Mouse (Mus musculus) c-Kit-negative CD71-positive TER-119-positive erythroid progenitor cells, embryonic 14.5 days (primary cell): Measurements from ENCODE around the gene Olfr536.
"Not testable (repeated sequence)": the region's sequence is repeated elsewhere in the genome, so short reads cannot be mapped to it uniquely, and the experiment has no call there.

Experiments used
- DNase-seq: peaks from one replicate; pipeline ENCODE4 v3.0.0-alpha.2; 2013; ENCODE audit warnings: low read depth, low spot score

The Olfr536 gene

DNA sequence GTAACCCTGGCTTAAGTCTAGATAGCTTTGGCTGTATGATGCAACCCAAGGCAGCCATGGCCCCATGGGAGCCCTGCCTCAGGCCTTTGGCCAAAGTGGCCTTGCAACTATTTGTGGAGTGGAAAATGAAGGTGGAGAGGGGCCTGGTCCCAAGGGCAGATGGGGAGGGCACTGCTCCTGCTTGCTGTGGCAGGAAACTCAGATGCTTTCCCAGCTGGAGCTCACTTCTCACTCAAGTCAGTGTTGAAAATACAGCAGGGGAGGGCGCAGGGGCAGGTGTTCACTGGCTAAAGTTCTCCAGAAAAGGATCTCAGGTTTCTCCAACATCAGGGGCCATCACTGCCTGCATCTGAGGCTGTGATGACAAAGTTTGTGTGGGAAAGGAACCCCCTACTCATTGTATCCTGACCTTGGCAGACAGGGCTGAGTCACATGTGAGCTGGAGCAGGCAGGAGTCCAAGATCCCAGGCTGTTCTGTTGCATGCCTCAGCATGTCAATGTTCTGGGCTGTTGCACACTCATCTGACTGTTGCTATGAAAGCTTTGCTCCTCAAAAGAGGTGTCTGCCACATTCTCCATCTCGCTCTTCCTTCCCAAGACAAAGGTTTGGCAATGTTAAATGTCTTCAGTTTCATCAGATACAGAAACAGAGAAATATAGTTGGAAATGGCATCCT lies at the start of gene Olfr536:
TSS of gene Olfr536 (minus strand) at position 51 of the 676 bp plus-strand sequence.
- DNase-seq: not testable (repeated sequence)

DNA sequence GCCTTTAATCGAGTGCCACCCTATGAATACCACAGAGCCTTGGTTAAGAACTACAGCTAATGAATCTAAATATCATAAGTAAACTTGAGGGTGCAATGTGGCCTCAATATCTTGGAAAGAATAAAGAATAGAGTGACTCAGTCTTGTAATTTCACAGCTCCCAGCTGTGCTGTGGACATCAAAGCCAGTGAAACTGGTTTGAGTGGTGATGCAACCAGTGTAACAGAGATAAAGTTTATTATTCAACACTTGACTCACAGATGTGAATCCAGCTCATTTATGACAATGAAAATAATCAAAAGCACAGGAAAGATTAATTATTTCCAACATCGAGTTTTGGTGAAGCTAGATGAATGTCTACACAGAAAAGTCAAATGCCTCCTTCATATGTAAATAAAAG lies 32.5 kb upstream of the Olfr536 start:
- no peak for DNase-seq

DNA sequence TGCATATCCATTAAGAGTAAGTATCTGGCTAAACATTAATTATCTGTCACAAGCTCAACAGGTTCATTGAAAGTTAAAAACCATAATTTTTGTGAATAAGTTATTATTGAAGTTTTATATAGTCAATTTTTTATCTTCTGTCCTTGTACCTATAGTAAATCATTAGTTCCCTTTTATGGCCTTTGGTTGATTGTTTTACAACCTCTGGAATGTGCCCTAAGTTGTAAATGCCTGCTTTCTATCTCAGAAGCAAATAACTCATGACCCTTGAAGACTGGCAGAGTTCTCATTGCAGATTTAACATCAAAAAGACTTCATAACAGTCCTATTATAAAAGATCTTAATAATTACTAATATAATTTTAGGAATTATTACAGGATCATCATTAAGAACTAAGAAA lies 12.5 kb downstream of the Olfr536 start:
- no peak for DNase-seq

DNA sequence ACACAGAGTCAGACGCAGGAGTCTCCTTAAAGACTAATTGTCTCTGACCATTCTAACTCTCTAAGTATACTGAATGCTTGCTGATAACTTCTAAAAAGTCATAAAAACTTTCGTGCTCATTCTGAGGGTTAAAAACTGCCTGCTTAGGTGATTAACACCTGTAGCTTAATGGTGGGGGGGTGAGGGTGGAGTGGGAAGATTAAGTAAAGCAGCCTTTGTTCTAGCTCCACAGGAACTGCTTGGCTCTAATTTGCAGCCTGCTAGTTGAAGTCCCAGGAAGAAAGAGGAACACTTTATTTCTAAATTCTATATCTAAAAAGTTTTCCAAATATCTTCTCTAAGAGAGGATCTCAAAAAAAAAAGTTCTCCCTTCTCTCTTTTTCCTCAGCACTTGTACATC lies 13.0 kb downstream of the Olfr536 start:
- no peak for DNase-seq

DNA sequence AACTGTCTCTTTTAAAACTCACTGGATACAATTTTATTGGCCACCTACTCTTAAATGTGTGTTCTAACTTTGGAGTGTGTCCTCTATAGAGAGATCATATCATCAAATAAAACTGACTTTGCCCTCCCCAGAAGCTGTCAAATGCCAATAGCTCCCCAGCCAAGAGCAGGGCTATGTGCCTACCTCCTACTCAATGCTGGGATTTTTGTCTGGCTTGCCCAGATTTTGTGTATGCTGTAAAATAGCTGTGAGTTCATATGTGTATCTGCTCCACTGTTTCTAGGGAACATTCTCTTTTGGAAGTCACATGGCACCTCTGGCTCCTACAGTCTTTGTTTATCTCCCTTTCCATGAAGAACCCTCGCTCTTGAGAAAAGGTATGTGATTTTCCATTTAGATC lies 18.2 kb downstream of the Olfr536 start:
- no peak for DNase-seq

DNA sequence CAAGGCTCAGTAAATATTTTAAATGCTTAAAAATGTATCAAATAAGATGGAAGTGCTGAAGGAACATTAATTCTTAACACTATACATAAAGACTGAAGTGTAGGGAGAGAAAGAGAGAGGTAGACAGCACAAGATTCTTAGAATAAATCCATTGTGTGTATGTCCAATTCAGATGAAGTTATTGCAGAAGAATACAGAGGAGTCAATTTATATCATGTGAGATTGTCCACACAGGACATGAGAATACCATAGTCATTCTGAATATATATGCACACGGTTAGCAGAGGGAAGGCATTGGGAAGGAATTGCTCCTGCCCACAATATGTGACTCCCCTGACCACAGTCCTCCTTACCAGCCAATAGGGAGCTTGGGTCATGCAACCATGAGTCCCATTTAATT lies 23.3 kb downstream of the Olfr536 start, which contains the start of gene Olfr535:
TSS of gene Olfr535 (plus strand) at position 301 of the 400 bp plus-strand sequence.
- no peak for DNase-seq

DNA sequence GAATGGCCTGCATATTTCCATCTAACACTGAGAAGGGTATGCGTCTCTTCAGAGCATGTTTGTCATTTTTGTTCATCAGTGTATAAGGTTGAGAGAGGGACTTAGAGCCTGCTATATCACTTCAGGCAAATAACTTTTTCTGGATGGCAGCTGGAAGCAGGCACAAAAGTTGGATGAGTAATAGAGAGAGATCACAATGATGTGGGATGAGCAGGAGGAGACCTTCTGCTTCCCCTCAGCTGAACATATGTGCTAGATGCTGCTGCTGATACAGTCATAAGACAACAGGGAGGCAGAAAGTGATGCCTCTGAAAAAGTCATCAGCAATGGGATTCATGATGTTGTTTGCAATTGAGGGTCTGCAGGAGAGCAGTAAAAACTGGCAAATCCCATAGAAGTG lies 28.5 kb downstream of the Olfr536 start:
- DNase-seq: no peak

DNA sequence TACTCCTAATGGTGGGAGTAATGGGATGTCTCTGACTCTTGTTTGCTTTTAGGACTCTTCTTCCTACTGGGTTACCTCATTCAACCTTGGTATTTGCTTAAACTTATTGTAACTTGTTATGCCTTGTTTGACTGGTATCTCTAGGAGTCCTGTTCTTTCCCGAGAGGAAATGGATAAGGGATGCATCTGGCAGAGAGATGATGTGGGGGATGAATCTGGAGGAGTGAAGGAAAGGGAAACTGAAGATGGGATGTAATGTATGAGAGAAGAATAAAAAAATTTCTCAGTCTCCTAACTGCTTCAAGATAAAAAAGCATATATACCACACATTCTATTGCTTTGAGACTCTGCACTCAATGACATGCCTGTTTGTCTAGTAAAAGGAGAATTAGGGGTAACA lies 29.3 kb downstream of the Olfr536 start:
- no peak for DNase-seq

DNA sequence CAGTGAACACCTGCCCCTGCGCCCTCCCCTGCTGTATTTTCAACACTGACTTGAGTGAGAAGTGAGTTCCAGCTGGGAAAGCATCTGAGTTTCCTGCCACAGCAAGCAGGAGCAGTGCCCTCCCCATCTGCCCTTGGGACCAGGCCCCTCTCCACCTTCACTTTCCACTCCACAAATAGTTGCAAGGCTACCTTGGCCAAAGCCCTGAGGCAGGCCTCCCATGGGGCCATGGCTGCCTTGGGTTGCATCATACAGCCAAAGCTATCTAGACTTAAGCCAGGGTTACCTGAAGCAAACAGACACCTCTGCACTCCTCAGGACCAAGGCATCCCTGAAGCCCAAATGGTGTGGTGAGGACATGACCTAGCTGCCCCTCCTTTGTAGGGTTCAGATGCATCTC lies 44.1 kb downstream of the Olfr536 start, which contains the start of gene Olfr533:
TSS of gene Olfr533 (plus strand) at position 301 of the 400 bp plus-strand sequence.
- DNase-seq: not testable (repeated sequence)
